18 mouse cellular contexts compared by ENCODE assay signal in the genomic region with DNA sequence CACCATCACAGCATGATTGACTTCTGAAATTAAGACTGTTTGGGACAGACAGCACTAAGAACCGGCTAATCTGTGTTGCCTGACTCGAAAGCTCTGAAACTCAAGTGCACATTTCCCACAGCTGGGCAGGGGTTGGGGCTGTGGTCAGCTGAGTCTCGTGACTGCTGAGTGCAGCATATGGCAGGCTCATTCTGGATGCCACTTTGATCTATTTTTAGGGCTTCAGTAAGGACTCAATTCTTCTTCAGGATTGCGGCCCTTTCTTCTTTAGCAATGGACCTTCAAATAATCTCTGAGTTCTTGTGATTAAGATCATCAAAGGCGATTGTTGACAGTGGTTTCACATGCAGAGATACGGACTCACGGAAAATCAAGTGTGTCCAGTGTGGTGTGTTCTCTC.
A peak's percentile ranks its signal among the peaks of the same experiment; 100 is the strongest.
DNase-seq lines count a peak whose midpoint lies in the region; ATAC-seq lines count a peak whose summit lies in the region.
"Had no signal": no experiment of that assay in that cellular context is flagged by ENCODE, and none has a peak within 500 bp of the region (broad histone marks: within the 10 kb centered on the region; RNA-seq: fewer than 3 reads in every experiment).

No protein-coding gene starts in this region.

- intact Hi-C loops in heart, postnatal 14 days (cut with DNase I), result no loop called here

- WGBS in heart, embryonic 14.5 days, result 15% methylated on average over 7 of the region's 7 CpGs
- 53% methylated on average over 7 of the region's 7 CpGs for WGBS in embryonic facial prominence, embryonic 10.5 days
- WGBS in neural tube, embryonic 11.5 days, result 43% methylated on average over 7 of the region's 7 CpGs

- no peak overlapping the region for H3K4me3 ChIP-seq in heart, embryonic 14.5 days (ENCODE audit: control insufficient read depth in 1 of 2, insufficient read depth in 1 of 2, low read depth in 1 of 2, low read length in 2 of 2)
- H3K4me3 ChIP-seq in embryonic facial prominence, embryonic 10.5 days, result no peak overlapping the region
- H3K4me3 ChIP-seq in neural tube, embryonic 11.5 days (ENCODE audit: low read depth, low read length), result no peak overlapping the region
- H3K4me3 ChIP-seq: forebrain, embryonic 13.5 days; hindbrain, embryonic 12.5 days; midbrain, embryonic 12.5 days; myocyte had no signal

- no peaks in the 10 kb centered on the region for H3K36me3 ChIP-seq in heart, embryonic 14.5 days (ENCODE audit: control insufficient read depth, insufficient read depth, low read length)
- no peaks in the 10 kb centered on the region for H3K36me3 ChIP-seq in embryonic facial prominence, embryonic 10.5 days (replicated peaks)
- no peaks in the 10 kb centered on the region for H3K36me3 ChIP-seq in neural tube, embryonic 11.5 days (ENCODE audit: control insufficient read depth, insufficient read depth, low read length)
- H3K36me3 ChIP-seq: hindbrain, embryonic 12.5 days; midbrain, embryonic 12.5 days had no signal

- no peaks in the 10 kb centered on the region for H3K27me3 ChIP-seq in heart, embryonic 14.5 days (ENCODE audit: control insufficient read depth, insufficient read depth, low read length)
- H3K27me3 ChIP-seq in embryonic facial prominence, embryonic 10.5 days (replicated peaks; ENCODE audit: low read depth, poor library complexity, severe bottlenecking), result no peaks in the 10 kb centered on the region
- H3K27me3 ChIP-seq in neural tube, embryonic 11.5 days (ENCODE audit: control insufficient read depth, insufficient read depth, low read length), result no peaks in the 10 kb centered on the region
- H3K27me3 ChIP-seq: hindbrain, embryonic 12.5 days; midbrain, embryonic 12.5 days had no signal

- no peak overlapping the region for H3K9ac ChIP-seq in heart, embryonic 14.5 days (ENCODE audit: low read length)
- H3K9ac ChIP-seq in neural tube, embryonic 11.5 days (ENCODE audit: low read length), result no peak overlapping the region
- H3K9ac ChIP-seq: forebrain, embryonic 13.5 days; hindbrain, embryonic 12.5 days; midbrain, embryonic 12.5 days had no signal

- DNase-seq in heart, postnatal 14 days, result no peak
- peak; percentile 11 for DNase-seq in ovary, adult 18-20 months (ENCODE audit: low spot score)
- DNase-seq in ovary, postnatal 14 days (ENCODE audit: low spot score), result no peak
- peak; percentile 32 for DNase-seq in embryonic facial prominence, embryonic 10.5 days (ENCODE audit: low spot score)
- peak; percentile 18 for DNase-seq in neural tube, embryonic 11.5 days (ENCODE audit: low spot score)
- DNase-seq in urinary bladder, postnatal 4 days (ENCODE audit: low spot score in 2 of 2), result no peak
- DNase-seq: cerebellum, adult 11-12 months; cerebellum, postnatal 36 days; gastrocnemius, postnatal 36 days; lung, adult 2 months; lung, postnatal 36 days; right cerebral cortex, postnatal 25 days had no signal

- H3K27ac ChIP-seq in heart, embryonic 14.5 days (replicated peaks in 1 of 2; ENCODE audit: control insufficient read depth in 1 of 2, insufficient read depth in 1 of 2, low read depth in 2 of 2, low read length in 2 of 2), result no peak overlapping the region
- H3K27ac ChIP-seq in embryonic facial prominence, embryonic 10.5 days (replicated peaks), result no peak overlapping the region
- no peak overlapping the region for H3K27ac ChIP-seq in neural tube, embryonic 11.5 days (ENCODE audit: low read depth, low read length)
- H3K27ac ChIP-seq: forebrain, embryonic 13.5 days; hindbrain, embryonic 12.5 days; midbrain, embryonic 12.5 days had no signal

- H3K4me1 ChIP-seq in heart, embryonic 14.5 days (ENCODE audit: control insufficient read depth in 2 of 2, insufficient read depth in 2 of 2, low read length in 2 of 2), result peaks cover 4 to 10% of the 10 kb centered on the region in 2 experiments; a peak in 3 of 4 replicates
- H3K4me1 ChIP-seq in embryonic facial prominence, embryonic 10.5 days, result peaks cover 6% of the 10 kb centered on the region; the same call in 1 of the 2 replicates
- H3K4me1 ChIP-seq in neural tube, embryonic 11.5 days (ENCODE audit: control insufficient read depth, insufficient read depth, low read length), result no peaks in the 10 kb centered on the region
- H3K4me1 ChIP-seq: forebrain, embryonic 13.5 days; hindbrain, embryonic 12.5 days had no signal

- ATAC-seq in heart, embryonic 14.5 days (ENCODE audit: insufficient number of reproducible peaks, insufficient read depth, low FRiP score, low read depth), result no peak
- ATAC-seq in neural tube, embryonic 11.5 days (ENCODE audit: insufficient read depth, low FRiP score, low TSS enrichment), result no peak
- ATAC-seq: forebrain, embryonic 13.5 days; inflammation-experienced regulatory T-cells, adult 6 months had no signal

- H3K9me3 ChIP-seq in heart, embryonic 14.5 days (ENCODE audit: control insufficient read depth, low read length), result 0 out of 2 replicates have a peak, but pooled peaks cover 3% of the 10 kb centered on the region
- no peaks in the 10 kb centered on the region for H3K9me3 ChIP-seq in embryonic facial prominence, embryonic 10.5 days
- no peaks in the 10 kb centered on the region for H3K9me3 ChIP-seq in neural tube, embryonic 11.5 days (ENCODE audit: control insufficient read depth, low read length)
- H3K9me3 ChIP-seq: forebrain, embryonic 13.5 days; hindbrain, embryonic 12.5 days; midbrain, embryonic 12.5 days had no signal

- peak overlapping the region; percentile 3 for H3K4me2 ChIP-seq in heart, embryonic 14.5 days (ENCODE audit: low read length)
- H3K4me2 ChIP-seq in neural tube, embryonic 11.5 days (ENCODE audit: low read depth), result no peak overlapping the region
- H3K4me2 ChIP-seq: forebrain, embryonic 13.5 days; hindbrain, embryonic 12.5 days; midbrain, embryonic 12.5 days had no signal

Comparison
In these comparisons a context has a peak if more than half of its experiments do, and no peak if none do; other contexts are left out.
1. DNase-seq: peak in ovary, adult 18-20 months (single experiment), embryonic facial prominence, embryonic 10.5 days (single experiment) and neural tube, embryonic 11.5 days (single experiment); none in heart, postnatal 14 days (0 of 2), ovary, postnatal 14 days (single experiment) and urinary bladder, postnatal 4 days (0 of 2).